Mouse (Mus musculus): Measurements from ENCODE around the gene Mc3r. TPM values are rescaled to one million over a fixed set of nuclear protein-coding genes. Genes with fewer than 3 reads are reported as not detected.
A peak's percentile ranks its signal among the peaks of the same experiment; 100 is the strongest.

The Mc3r gene
- polyA plus RNA-seq, 1 experiment from 2014 or later, result 0.64 TPM

- no peaks in the 10 kb centered on the region for H3K9me3 ChIP-seq (replicated peaks; ENCODE audit: control insufficient read depth, low read length, poor library complexity, severe bottlenecking)
- WGBS, result 5% methylated on average over 14 of the region's 14 CpGs
- H3K36me3 ChIP-seq (ENCODE audit: control insufficient read depth, insufficient read depth, low read length), result no peaks in the 10 kb centered on the region
- peaks cover 3% of the 10 kb centered on the region for H3K4me1 ChIP-seq (ENCODE audit: control insufficient read depth, insufficient read depth, low read length)
- 0 out of 2 replicates have a peak overlapping the region, but pooled peaks have one; percentile 19 for H3K27ac ChIP-seq (ENCODE audit: low read length)
- no peaks in the 10 kb centered on the region for H3K27me3 ChIP-seq (ENCODE audit: control insufficient read depth, insufficient read depth, low read depth, low read length)
- peak; percentile 71 for ATAC-seq
- H3K9ac ChIP-seq (ENCODE audit: low read depth, low read length), result no peak overlapping the region
- H3K4me2 ChIP-seq (ENCODE audit: low read length), result no peak overlapping the region
- H3K4me3 ChIP-seq (ENCODE audit: low read depth, low read length), result no peak overlapping the region
Measured at GRCm38 (mm10) chr2:172299126-172299921, 51.0 kb downstream of the Mc3r start.

Other genes with a start within 250 kb of the Mc3r start
- 49.8 and 64.9 TPM in 2 replicates for gene Cbln4, start 205.0 kb upstream of the Mc3r start, polyA plus RNA-seq (2015; fragmentation: Nextera tagmentation; extraction: Ambion mirVana)
- gene Fam210b, start 97.1 kb downstream of the Mc3r start, polyA plus RNA-seq (2015; fragmentation: Nextera tagmentation; extraction: Ambion mirVana), result 21.2 and 24.0 TPM in 2 replicates
- gene Aurka, start 122.0 kb downstream of the Mc3r start, polyA plus RNA-seq (2015; fragmentation: Nextera tagmentation; extraction: Ambion mirVana), result 10.4 and 12.5 TPM in 2 replicates
- 23.4 and 25.2 TPM in 2 replicates for gene Cstf1, start 122.2 kb downstream of the Mc3r start, polyA plus RNA-seq (2015; fragmentation: Nextera tagmentation; extraction: Ambion mirVana)
- 0.11 and 0.16 TPM in 2 replicates for gene Cass4, start 145.3 kb downstream of the Mc3r start, polyA plus RNA-seq (2015; fragmentation: Nextera tagmentation; extraction: Ambion mirVana)
- 93.6 and 97.0 TPM in 2 replicates for gene Rtf2, start 192.1 kb downstream of the Mc3r start, polyA plus RNA-seq (2015; fragmentation: Nextera tagmentation; extraction: Ambion mirVana)
- gene Gcnt7, start 210.1 kb downstream of the Mc3r start, polyA plus RNA-seq (2015; fragmentation: Nextera tagmentation; extraction: Ambion mirVana), result 1.6 TPM in 2 replicates
- 0.75 TPM in 1 of 2 replicates, not detected in the other for gene Fam209, start 224.0 kb downstream of the Mc3r start, polyA plus RNA-seq (2015; fragmentation: Nextera tagmentation; extraction: Ambion mirVana)

All from midbrain, embryonic 16.5 days (tissue).